Mouse (Mus musculus): Measurements from ENCODE around the gene Wdr63.
A peak's percentile ranks its signal among the peaks of the same experiment; 100 is the strongest.

The Wdr63 gene

DNA sequence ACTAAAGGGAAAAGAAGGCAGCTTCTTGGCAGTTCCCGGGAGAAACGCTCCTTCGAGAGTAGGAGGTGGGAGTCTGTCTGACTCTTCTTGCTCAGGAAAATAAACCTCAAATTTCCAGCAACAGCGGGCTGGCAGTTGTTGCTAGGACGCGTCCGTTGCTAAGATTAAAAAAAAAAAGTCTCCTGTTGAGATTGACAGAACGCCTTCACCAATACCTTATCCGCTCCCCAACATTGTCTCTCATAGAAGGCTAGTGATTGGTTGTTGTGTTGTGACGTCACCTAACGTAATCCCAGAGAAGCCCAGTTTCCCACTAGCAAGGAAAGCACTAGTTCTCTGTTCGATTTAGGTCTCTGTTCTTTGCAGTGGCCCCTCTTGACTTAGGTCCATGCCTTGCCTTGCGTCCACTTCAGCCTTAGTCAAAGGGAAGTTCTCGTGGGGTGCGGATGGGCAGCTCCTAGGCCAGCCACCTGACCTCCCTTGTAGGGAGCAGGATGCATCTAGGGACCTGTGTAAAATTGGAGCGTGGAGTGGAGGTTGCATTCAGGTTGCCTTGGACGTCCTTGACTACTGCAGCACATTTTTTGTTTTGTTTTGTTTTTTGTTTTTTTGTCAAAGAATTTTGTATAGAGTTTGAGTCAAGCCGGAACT lies at the start of gene Wdr63:
TSS of gene Wdr63 (minus strand) at position 210 of the 651 bp plus-strand sequence.
- DNase-seq = peak; percentile 12

DNA sequence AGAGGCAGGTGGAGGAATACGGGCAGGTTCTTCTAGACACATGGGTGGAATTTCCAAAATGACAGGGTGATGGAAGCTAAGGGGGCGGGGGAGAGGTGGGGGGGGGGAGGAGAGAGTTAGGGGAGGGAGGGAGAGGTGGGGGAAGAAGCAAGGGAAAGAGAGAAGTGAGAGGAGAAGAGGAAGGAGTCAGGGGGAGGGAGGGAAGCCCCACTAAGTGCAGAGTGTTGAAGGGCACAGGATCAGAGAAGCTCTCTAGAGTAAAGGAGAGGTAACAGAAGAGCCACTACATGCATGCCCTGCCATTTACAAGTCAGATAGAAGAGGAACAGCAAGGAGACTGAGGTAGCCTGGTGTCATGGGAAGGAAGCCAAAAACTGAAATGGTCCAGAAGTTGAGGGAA lies 48.9 kb upstream of the Wdr63 start:
- DNase-seq = no peak

DNA sequence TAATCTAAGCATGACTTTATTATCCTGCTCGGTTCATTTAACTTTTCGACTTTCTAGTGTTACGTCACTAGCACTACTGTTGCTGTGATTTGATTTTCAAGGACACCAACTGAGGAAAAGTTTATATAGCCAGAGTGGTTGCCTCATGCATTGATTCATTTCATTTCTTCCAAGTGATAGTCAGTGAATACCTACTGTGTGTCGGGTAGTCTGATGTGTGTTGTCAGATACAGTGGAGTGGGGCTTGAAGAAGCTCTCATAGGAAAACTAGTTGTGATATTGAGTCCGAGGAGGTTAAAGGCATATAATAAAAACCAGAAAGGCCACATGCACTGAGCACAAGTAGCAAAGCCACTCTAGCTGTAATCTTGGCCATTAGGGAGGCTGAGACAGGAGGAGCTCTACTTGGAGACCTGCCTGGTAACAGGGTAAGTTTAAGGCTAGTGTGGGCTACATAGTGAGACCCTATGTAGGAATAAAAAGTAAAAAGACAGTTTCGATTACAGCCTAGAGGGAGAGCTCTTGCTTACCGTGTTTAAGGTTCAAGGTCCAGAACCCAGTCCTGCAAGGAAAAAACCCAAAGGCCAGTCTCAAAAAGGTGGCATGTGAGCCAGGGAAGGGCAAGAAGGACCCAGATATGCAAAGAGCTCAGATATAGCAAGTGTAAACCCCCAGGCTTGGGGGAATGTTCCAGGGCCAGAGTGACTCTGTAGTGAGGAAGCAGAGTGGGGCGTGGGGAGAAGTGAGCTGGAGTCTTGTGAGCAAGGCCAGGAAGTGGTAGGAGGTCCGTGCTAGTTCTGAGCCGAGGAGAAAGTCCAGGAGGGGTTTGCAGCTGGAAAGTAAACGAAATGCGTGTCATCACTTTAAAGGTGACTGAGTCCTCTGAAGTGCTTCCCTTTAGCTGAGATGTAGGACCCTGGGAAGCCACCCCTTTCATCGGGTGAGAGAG lies 48.0 kb upstream of the Wdr63 start:
- no peak for DNase-seq

- DNase-seq = no peak
These were observed 46.1 kb upstream of the Wdr63 start for GRCm38 (mm10) chr3:146153862-146154611.

DNA sequence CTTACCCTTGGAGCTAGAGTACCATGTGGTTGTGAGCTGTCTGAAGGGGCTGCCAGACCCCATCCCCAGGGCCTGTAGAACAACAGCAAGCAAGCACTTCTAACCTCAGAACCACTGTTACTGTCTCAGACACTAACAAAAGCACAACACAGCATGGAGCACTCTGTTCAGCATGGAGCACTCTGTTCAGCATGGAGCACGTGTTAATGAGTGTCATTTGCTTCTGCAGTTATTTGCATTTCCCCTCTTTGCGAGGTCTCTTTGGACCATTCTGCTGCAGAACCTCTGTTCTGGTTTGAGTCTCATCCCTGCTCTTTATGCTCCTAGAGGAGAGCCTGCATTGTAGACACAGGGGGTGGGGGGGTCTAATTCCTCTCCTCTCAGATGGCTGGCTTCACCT lies 45.0 kb upstream of the Wdr63 start:
- DNase-seq = no peak

DNA sequence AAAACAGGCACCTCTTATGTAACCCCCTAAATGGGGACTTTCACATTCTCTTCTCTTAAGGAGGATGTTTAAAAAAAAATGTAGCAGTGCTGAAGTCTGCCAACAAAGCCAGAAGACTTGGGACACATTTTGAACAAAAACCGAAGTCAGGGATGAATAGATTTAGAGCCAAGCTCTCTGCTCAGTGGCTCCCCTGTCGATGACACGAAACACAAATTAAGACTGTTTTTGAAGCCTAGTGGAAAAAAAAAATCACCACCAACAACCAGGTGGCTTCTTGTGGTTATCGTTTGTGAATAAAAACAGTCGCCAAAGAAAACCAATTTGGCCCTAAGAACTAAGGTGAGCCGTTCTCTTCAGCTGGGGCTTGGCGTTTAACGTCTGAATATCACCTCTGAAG lies 44.4 kb upstream of the Wdr63 start:
- DNase-seq = no peak

GRCm38 (mm10) chr3:146151755-146152154 lies 43.8 kb upstream of the Wdr63 start:
- no peak for DNase-seq

DNA sequence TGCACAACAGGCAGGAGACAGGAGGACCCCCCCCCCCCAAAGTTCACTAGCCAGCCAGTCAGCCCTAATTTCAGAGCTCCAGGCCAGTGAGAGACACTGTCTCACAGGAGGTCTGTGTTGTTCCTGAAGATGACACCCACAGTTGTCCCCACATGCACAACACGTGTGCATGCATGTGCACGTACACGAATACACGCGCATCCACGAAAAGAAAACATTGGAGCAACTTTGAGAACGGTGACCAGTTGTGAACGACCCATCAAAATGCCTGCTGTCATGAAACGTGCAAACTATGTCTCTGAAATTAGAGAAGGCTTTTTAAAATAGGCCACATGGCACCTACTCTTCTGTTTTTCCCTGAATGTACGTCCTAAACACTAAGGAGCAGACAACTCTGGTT lies 43.4 kb upstream of the Wdr63 start:
- DNase-seq = no peak

- no peak for DNase-seq
These were observed 42.6 kb upstream of the Wdr63 start for GRCm38 (mm10) chr3:146150560-146150959.

DNA sequence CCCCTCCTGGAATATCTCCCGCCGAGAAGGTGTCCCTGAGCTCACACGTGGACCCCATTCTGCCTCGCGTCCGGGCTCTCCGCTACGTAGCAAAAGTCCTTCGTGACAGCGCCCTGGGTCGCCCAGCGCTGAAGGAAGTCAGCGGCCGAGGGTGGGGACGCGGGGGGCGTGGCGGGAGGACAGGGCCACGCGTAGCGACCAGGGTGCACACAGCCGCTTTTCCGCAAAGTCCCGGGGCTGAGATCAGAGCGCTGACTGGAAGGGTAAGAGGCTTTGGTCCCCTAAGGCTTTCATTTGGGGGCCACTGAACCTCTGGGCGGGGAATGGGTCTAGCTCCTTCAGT lies 42.1 kb upstream of the Wdr63 start:
- DNase-seq = no peak

DNA sequence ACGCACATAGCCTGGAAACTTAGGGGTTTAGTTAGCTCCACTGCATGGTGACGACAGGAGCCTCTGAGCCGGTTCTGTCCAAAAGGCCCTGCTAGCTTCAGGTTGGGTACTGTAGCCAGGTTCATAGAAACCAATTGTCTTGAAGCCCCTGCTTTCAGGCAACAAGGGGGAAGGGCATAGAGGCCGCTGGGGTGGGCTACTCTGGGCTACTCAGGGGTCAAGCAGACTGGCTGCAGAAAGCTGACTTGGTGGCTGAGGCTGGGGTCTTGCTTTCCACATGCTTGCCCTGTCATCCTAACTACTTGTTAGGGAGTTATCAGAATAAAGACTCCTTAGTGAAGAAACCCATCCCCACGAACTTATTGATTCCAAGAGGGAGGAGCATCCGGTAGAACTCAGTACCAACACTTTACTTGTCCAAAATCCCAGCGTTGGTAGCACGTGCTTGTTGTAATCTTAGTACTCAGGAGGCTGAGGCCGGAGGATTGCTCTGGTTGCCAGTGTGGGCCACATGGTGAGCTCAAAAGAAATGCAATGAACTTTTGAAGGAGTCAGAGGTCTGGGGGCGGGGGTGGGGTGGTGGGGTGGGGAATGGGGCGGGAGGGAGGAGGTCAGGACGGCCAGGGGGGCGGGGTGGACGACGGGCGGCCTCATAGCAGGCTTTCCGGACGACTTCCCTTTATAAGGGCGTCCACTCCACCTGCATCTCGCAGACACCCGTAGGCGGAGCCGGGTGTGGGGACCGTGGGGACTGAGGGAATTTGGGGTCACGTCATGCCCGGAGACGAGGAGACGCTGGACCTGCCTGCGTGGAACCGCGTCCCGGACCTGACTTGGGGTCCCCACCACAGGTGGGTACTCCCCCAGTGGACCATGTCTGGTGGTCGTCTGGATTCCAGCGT lies 41.5 kb upstream of the Wdr63 start, which contains the start of gene Mcoln2:
TSS of gene Mcoln2 (plus strand) at position 678 of the 902 bp plus-strand sequence.
- DNase-seq = no peak

DNA sequence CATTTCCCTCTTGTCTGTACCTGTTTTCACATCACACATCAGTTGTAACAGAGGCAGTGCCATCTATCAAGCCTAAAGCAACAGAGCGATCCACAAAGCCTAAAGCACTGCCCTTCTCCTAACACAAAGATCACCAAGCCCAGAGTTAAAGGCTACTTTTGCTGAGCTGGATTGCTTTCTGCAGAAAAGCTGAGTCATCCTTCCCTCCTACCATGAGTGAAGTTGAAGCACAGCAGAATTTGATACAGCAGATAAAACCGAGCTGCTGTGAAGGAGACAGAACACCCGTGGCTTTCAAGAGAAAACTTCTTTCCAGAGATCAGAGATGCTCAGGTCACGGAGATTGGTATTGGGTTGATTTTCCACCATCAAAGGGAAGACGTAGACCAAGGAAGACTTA lies 38.2 kb upstream of the Wdr63 start:
- DNase-seq = no peak

DNA sequence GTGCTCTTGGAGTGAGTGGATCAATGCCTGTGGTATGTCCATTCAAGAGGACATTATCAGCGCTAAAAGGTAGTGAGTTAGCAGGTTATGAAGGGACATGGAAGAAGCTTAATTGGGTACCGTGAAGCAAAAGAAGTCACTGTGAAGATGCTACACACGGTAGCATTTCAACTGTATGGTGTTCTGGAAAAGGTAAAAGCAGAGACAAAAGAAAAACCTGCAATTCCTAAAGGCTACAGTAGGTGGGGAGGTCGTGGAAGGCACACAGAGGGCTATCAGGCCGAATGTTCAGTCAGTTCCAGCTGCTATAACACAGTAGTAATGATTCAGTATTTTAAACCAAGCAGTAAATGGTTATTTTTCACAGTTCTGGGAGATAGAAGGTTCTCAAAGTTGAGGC lies 37.6 kb upstream of the Wdr63 start:
- no peak for DNase-seq

GRCm38 (mm10) chr3:146142523-146142922 lies 34.6 kb upstream of the Wdr63 start:
- no peak for DNase-seq

- DNase-seq = no peak
These were observed 32.3 kb upstream of the Wdr63 start for GRCm38 (mm10) chr3:146140276-146140675.

DNA sequence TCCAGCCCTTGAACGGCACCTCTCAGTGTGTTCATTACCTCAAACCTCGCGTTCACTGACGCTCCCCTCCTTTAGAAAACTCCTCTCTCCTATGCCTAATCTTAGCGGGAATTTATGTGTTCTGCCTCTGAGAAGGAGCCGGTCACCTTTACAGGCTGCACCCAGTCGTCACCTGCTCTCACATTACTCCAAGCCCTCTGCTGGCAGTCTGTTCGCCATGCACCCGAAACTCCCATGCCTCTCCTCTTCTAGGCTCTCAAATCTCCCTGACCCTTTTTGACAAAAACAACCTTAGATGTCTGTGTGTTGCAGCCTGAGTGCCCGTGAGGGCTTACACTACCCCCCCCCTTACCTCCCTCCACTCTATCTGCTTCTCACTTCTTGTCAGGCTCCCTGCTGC lies 28.5 kb upstream of the Wdr63 start:
- no peak for DNase-seq

DNA sequence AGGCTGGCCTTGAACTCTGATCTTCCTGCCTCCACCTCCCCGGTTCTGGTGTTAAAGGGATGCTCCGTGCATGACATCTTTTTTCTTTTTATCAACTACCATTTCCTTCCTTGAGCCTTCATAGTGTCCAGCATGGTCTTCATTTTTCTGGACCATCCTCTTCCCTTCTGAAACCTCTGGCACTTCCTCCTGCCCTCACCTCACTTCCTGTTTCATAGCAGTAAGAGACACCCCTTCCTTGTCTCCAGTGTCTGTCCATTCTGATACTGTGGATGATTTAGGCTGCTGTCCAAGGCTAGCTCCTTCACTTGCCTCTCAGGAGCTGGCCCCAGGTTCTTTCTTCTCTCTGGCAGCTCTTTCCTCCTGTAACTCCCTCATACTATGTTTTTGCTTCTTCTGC lies 27.5 kb upstream of the Wdr63 start:
- no peak for DNase-seq

DNA sequence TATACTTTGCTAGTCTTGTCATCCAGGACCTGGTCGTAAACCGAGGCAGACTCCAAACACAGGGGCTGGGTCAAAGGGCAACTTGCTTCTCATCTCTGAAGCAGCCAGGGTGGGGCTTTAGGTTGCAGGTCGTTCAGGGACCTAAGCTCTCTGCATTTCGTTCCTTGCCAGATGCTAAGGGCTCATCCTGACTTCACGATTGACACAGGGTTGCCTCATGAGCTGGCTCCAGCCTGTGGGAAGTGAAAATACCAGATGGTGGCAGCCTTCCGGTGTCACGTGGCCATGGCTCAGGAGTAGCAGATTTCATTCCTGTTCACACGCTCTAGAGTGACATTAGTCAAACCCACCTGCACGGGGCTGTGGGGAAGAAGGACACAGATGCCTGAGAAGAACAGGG lies 26.9 kb upstream of the Wdr63 start:
- DNase-seq = no peak

GRCm38 (mm10) chr3:146127205-146127604 lies 19.3 kb upstream of the Wdr63 start:
- DNase-seq = no peak

GRCm38 (mm10) chr3:146123464-146123825 lies 15.5 kb upstream of the Wdr63 start:
- no peak for DNase-seq

GRCm38 (mm10) chr3:146122807-146123463 lies 15.0 kb upstream of the Wdr63 start:
- DNase-seq = no peak

- DNase-seq = no peak
These were observed 14.1 kb upstream of the Wdr63 start for GRCm38 (mm10) chr3:146122125-146122420.
